ENCODE assay signal across 8 mouse cellular contexts in genomic region chr7:27473156-27473834, GRCm38 (mm10). TPM values are rescaled to one million over a fixed set of nuclear protein-coding genes. Genes with fewer than 3 reads are reported as not detected.
DNase-seq lines count a peak whose midpoint lies in the region; ATAC-seq and TF ChIP-seq lines count a peak whose summit lies in the region.

TSS of gene Sertad3 (plus strand) at chr7:27473768.

- peak within 1 kb of the TSS; percentile 95 for H3K27ac ChIP-seq in bone marrow, adult 2 months (ENCODE audit: control insufficient read depth, insufficient read depth, low read depth, low read length, poor library complexity)
- H3K27ac ChIP-seq in embryonic facial prominence, embryonic 15.5 days (replicated peaks), result peak within 1 kb of the TSS; percentile 96
- peak within 1 kb of the TSS; percentile 96 for H3K27ac ChIP-seq in kidney, embryonic 14.5 days (ENCODE audit: low read depth, low read length)
- peak within 1 kb of the TSS; percentile 97 for H3K27ac ChIP-seq in limb, embryonic 15.5 days

- H3K9ac ChIP-seq in embryonic facial prominence, embryonic 15.5 days, result peak within 1 kb of the TSS; percentile 50
- peak within 1 kb of the TSS; percentile 74 for H3K9ac ChIP-seq in kidney, embryonic 14.5 days (ENCODE audit: low read depth, low read length)
- H3K9ac ChIP-seq in limb, embryonic 15.5 days, result peak within 1 kb of the TSS; percentile 72

- WGBS in bone marrow, adult 2 months, result under 1% methylated on average over 36 of the region's 36 CpGs
- under 1% methylated on average over 36 of the region's 36 CpGs for WGBS in embryonic facial prominence, embryonic 15.5 days
- under 1% methylated on average over 36 of the region's 36 CpGs for WGBS in kidney, embryonic 14.5 days
- WGBS in limb, embryonic 15.5 days, result under 1% methylated on average over 34 of the region's 36 CpGs

- ATAC-seq in embryonic facial prominence, embryonic 15.5 days (ENCODE audit: insufficient number of reproducible peaks, low FRiP score, low TSS enrichment, low read depth), result peak; percentile 92
- peak; percentile 93 for ATAC-seq in kidney, embryonic 14.5 days (ENCODE audit: low FRiP score, low TSS enrichment)
- ATAC-seq in limb, embryonic 15.5 days (ENCODE audit: insufficient number of reproducible peaks, low FRiP score, low TSS enrichment, low read depth), result peak; percentile 93

- peak; percentile 69; the same call in 1 of the 2 replicates for TF ChIP-seq POLR2A in bone marrow, adult 2 months (IDR thresholded peaks at IDR 0.05; ENCODE audit: borderline replicate concordance, control insufficient read depth, low read depth, low read length)

- TF ChIP-seq CTCF in bone marrow, adult 2 months (IDR thresholded peaks at IDR 0.05; ENCODE audit: control insufficient read depth, insufficient read depth, low read length), result no peak

- H3K4me1 ChIP-seq in bone marrow, adult 2 months (ENCODE audit: control insufficient read depth, insufficient read depth, low read length), result no peaks in the 10 kb centered on the region
- H3K4me1 ChIP-seq in embryonic facial prominence, embryonic 15.5 days, result peaks cover 23% of the 10 kb centered on the region
- peaks cover 18% of the 10 kb centered on the region for H3K4me1 ChIP-seq in kidney, embryonic 14.5 days (ENCODE audit: control insufficient read depth, insufficient read depth, low read length)
- peaks cover 12% of the 10 kb centered on the region for H3K4me1 ChIP-seq in limb, embryonic 15.5 days

- H3K36me3 ChIP-seq in embryonic facial prominence, embryonic 15.5 days, result peaks cover 17% of the 10 kb centered on the region
- H3K36me3 ChIP-seq in kidney, embryonic 14.5 days (ENCODE audit: control insufficient read depth, insufficient read depth, low read length), result peaks cover 14% of the 10 kb centered on the region
- peaks cover 22% of the 10 kb centered on the region for H3K36me3 ChIP-seq in limb, embryonic 15.5 days

- H3K4me2 ChIP-seq in embryonic facial prominence, embryonic 15.5 days (replicated peaks), result peak within 1 kb of the TSS; percentile 53
- peak within 1 kb of the TSS; percentile 72 for H3K4me2 ChIP-seq in kidney, embryonic 14.5 days (replicated peaks; ENCODE audit: low read depth, low read length)
- peak within 1 kb of the TSS; percentile 59 for H3K4me2 ChIP-seq in limb, embryonic 15.5 days

- DNase-seq in 416B (ENCODE audit: low read depth), result peak; percentile 99
- peak; percentile 99 for DNase-seq in heart, adult 9 months (ENCODE audit: low spot score in 2 of 2)
- DNase-seq in monocyte, adult 2 months (ENCODE audit: low read depth in 1 of 2, low spot score in 2 of 2), result peak; percentile 96 to 98
- DNase-seq in spleen, postnatal 36 days (ENCODE audit: low spot score in 2 of 2), result peak; percentile 98

- peak within 1 kb of the TSS; percentile 69 for H3K4me3 ChIP-seq in bone marrow, adult 2 months (replicated peaks; ENCODE audit: control insufficient read depth, low read depth, low read length)
- peak within 1 kb of the TSS; percentile 63 for H3K4me3 ChIP-seq in embryonic facial prominence, embryonic 15.5 days (replicated peaks)
- H3K4me3 ChIP-seq in kidney, embryonic 14.5 days (ENCODE audit: low read length), result peak within 1 kb of the TSS; percentile 72
- H3K4me3 ChIP-seq in limb, embryonic 15.5 days, result peak within 1 kb of the TSS; percentile 65

- H3K9me3 ChIP-seq in embryonic facial prominence, embryonic 15.5 days (replicated peaks), result no peaks in the 10 kb centered on the region
- H3K9me3 ChIP-seq in kidney, embryonic 14.5 days (ENCODE audit: control insufficient read depth, low read length), result no peaks in the 10 kb centered on the region
- H3K9me3 ChIP-seq in limb, embryonic 15.5 days, result no peaks in the 10 kb centered on the region

- no peaks in the 10 kb centered on the region for H3K27me3 ChIP-seq in embryonic facial prominence, embryonic 15.5 days
- H3K27me3 ChIP-seq in kidney, embryonic 14.5 days (ENCODE audit: control insufficient read depth, insufficient read depth, low read length), result no peaks in the 10 kb centered on the region
- H3K27me3 ChIP-seq in limb, embryonic 15.5 days, result no peaks in the 10 kb centered on the region

RNA-seq across cellular contexts. Expression of gene Sertad3, which starts in this region (rescaled TPM):
- polyA plus RNA-seq in bone marrow, adult 2 months (2011; ENCODE audit: insufficient read depth, insufficient read length, low replicate concordance, missing spikeins), result 34.3 and 61.0 TPM in 2 replicates
- 36.4 and 39.2 TPM in 2 replicates for polyA plus RNA-seq in embryonic facial prominence, embryonic 15.5 days (2015; fragmentation: Nextera tagmentation; extraction: Ambion mirVana)
- 25.1 TPM in 2 replicates for polyA plus RNA-seq in kidney, embryonic 14.5 days (2014; fragmentation: Nextera tagmentation; extraction: Ambion mirVana)
- polyA plus RNA-seq in limb, embryonic 15.5 days (2015; fragmentation: Nextera tagmentation; extraction: Ambion mirVana), result 38.2 and 38.3 TPM in 2 replicates

Comparison
In these comparisons a context has a peak if more than half of its experiments do, and no peak if none do; other contexts are left out.
1. Peak in every context shown above with its lines: DNase-seq, ATAC-seq, H3K4me3 ChIP-seq and H3K27ac ChIP-seq.